Mouse (Mus musculus): Measurements from ENCODE around the gene Slc7a10. TPM values are rescaled to one million over a fixed set of nuclear protein-coding genes. Genes with fewer than 3 reads are reported as not detected.
A peak's percentile ranks its signal among the peaks of the same experiment; 100 is the strongest.

Gene Slc7a10
- polyA plus RNA-seq, 1 experiment from 2014 or later: 6.2 TPM

- Histone ChIP-seq H3K27me3 (no peaks in the 10 kb centered on the region), H3K36me3 (no peaks in the 10 kb centered on the region), H3K4me1 (0 out of 2 replicates have a peak, but pooled peaks cover 4% of the 10 kb centered on the region), H3K9ac (replicated peaks) (no peak overlapping the region), H3K27ac (replicated peaks) (no peak overlapping the region), H3K4me2 (replicated peaks) (no peak overlapping the region), H3K9me3 (no peaks in the 10 kb centered on the region), H3K4me3 (no peak overlapping the region)
- ATAC-seq (replicated peaks): 0 out of 2 replicates have a peak, but pooled peaks have one; percentile 26
- 57% methylated on average over 18 of the region's 18 CpGs for WGBS
Measured at GRCm38 (mm10) chr7:35176412-35177381, 9.5 kb upstream of the Slc7a10 start.

DNA sequence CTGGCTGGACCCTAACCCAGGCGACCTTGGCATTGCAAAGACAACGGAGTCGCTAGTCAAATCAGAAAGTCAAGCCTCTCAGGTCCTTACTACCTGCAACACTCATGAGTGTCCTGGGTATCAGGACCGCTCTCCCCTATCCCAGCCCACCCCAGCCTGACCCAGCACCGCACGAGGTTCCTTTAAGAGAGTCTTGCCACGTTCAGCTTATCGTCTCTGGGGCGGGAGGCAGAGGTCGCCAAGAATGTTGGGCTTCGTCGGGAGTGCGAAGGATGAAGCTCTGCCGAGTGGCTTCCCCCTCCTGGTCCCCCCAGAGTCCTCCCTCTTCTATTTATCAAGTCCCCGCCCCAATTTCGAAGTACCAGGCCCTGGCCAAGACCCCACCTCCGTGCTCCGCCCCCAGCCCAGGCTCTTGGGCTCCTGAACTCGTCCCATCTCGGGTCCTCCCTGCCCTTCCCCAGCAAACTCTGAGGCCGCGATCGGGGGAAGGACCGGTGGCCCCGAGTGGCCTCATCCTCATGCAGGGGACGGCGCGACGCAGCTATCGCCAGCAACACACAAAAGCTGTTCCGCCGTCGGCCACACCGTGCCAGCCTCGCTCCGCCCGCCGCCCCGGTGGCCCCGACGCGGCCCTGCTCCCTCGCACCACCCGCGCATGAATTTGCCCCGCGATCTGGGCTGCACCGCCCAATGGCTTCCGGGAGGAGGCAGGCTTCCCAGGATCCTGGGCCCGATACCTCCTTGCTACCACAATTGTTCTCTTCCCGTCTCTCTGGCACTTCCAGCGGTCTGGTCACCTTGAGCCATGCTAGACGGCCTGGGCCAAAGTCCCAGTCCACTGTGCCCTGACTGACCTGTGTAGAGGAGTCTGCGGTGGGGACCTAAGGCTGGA is 1.1 kb upstream of the Slc7a10 start:
- peak; percentile 29; the same call in 1 of the 2 replicates for ATAC-seq (replicated peaks)
- Histone ChIP-seq H3K9ac (replicated peaks) (peak overlapping the region; percentile 37), H3K9me3 (0 out of 2 replicates have a peak, but pooled peaks cover 4% of the 10 kb centered on the region), H3K4me1 (peaks cover 17% of the 10 kb centered on the region), H3K27me3 (peaks cover 33% of the 10 kb centered on the region), H3K4me2 (replicated peaks) (peak overlapping the region; percentile 55), H3K4me3 (peak overlapping the region; percentile 39), H3K27ac (replicated peaks) (no peak overlapping the region), H3K36me3 (no peaks in the 10 kb centered on the region)
- 2% methylated on average over 54 of the region's 54 CpGs for WGBS

GRCm38 (mm10) chr7:35189699-35190098 is 3.5 kb downstream of the Slc7a10 start:
- H3K4me1 ChIP-seq: peaks cover 17% of the 10 kb centered on the region
- no peak for ATAC-seq (replicated peaks)
- no peaks in the 10 kb centered on the region for H3K36me3 ChIP-seq
- H3K9ac ChIP-seq (replicated peaks): no peak overlapping the region
- H3K9me3 ChIP-seq: no peaks in the 10 kb centered on the region
- H3K4me2 ChIP-seq (replicated peaks): no peak overlapping the region
- H3K27me3 ChIP-seq: peaks cover 26% of the 10 kb centered on the region
- H3K27ac ChIP-seq (replicated peaks): no peak overlapping the region
- H3K4me3 ChIP-seq: no peak overlapping the region
- WGBS: 70% methylated on average over 5 of the region's 5 CpGs

GRCm38 (mm10) chr7:35191276-35191675 is 5.1 kb downstream of the Slc7a10 start:
- no peak overlapping the region for H3K27ac ChIP-seq (replicated peaks)
- 3% methylated on average over 2 of the region's 2 CpGs for WGBS
- peaks cover 3% of the 10 kb centered on the region for H3K4me1 ChIP-seq
- no peak overlapping the region for H3K9ac ChIP-seq (replicated peaks)
- no peaks in the 10 kb centered on the region for H3K9me3 ChIP-seq
- peaks cover 10% of the 10 kb centered on the region for H3K27me3 ChIP-seq
- H3K4me2 ChIP-seq (replicated peaks): no peak overlapping the region
- no peak for ATAC-seq (replicated peaks)
- H3K4me3 ChIP-seq: no peak overlapping the region
- no peaks in the 10 kb centered on the region for H3K36me3 ChIP-seq

DNA sequence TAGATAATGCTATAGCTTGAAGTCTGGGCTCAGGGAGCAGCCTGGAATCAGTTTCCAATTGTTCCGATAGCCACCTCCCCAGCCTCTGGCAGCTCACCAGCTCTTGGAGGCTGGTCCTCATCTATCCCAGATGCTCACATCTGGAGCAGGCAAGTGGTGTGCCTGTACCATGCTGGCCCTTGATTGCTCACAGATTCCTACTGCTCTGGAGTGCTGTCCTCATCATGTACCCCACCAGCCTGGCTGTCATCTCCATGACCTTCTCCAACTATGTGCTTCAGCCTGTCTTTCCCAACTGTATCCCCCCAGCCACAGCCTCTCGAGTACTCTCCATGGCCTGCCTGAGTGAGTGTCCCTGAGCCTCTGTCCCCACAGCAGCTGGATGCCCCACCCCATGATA is 10.8 kb downstream of the Slc7a10 start:
- H3K36me3 ChIP-seq: peaks cover 31% of the 10 kb centered on the region
- no peak for ATAC-seq (replicated peaks)
- H3K27ac ChIP-seq (replicated peaks): no peak overlapping the region
- H3K9me3 ChIP-seq: no peaks in the 10 kb centered on the region
- H3K27me3 ChIP-seq: no peaks in the 10 kb centered on the region
- WGBS: 78% methylated on average over 2 of the region's 2 CpGs
- H3K9ac ChIP-seq (replicated peaks): no peak overlapping the region
- H3K4me3 ChIP-seq: no peak overlapping the region
- no peaks in the 10 kb centered on the region for H3K4me1 ChIP-seq
- no peak overlapping the region for H3K4me2 ChIP-seq (replicated peaks)

- Histone ChIP-seq H3K36me3 (peaks cover 52% of the 10 kb centered on the region), H3K4me3 (no peak overlapping the region), H3K27me3 (no peaks in the 10 kb centered on the region), H3K9ac (replicated peaks) (no peak overlapping the region), H3K4me2 (replicated peaks) (no peak overlapping the region), H3K9me3 (no peaks in the 10 kb centered on the region), H3K4me1 (no peaks in the 10 kb centered on the region), H3K27ac (replicated peaks) (no peak overlapping the region)
- no peak for ATAC-seq (replicated peaks)
- WGBS: 91% methylated on average over 12 of the region's 12 CpGs
Measured at GRCm38 (mm10) chr7:35198981-35199754, 13.0 kb downstream of the Slc7a10 start.

GRCm38 (mm10) chr7:35199755-35200154 is 13.6 kb downstream of the Slc7a10 start:
- H3K27ac ChIP-seq (replicated peaks): no peak overlapping the region
- no peaks in the 10 kb centered on the region for H3K9me3 ChIP-seq
- no peaks in the 10 kb centered on the region for H3K4me1 ChIP-seq
- H3K9ac ChIP-seq (replicated peaks): no peak overlapping the region
- no peak overlapping the region for H3K4me3 ChIP-seq
- peaks cover 57% of the 10 kb centered on the region for H3K36me3 ChIP-seq
- no peaks in the 10 kb centered on the region for H3K27me3 ChIP-seq
- H3K4me2 ChIP-seq (replicated peaks): no peak overlapping the region
- ATAC-seq (replicated peaks): no peak

GRCm38 (mm10) chr7:35211791-35212190 is 25.6 kb downstream of the Slc7a10 start:
- Histone ChIP-seq H3K9ac (replicated peaks) (no peak overlapping the region), H3K27me3 (no peaks in the 10 kb centered on the region), H3K27ac (replicated peaks) (no peak overlapping the region), H3K4me3 (no peak overlapping the region), H3K4me2 (replicated peaks) (no peak overlapping the region), H3K4me1 (peaks cover 22% of the 10 kb centered on the region), H3K36me3 (peaks cover 41% of the 10 kb centered on the region), H3K9me3 (no peaks in the 10 kb centered on the region)
- no peak for ATAC-seq (replicated peaks)
- 92% methylated on average over 4 of the region's 4 CpGs for WGBS

- Histone ChIP-seq H3K4me3 (peak overlapping the region; percentile 90), H3K9ac (replicated peaks) (peak overlapping the region; percentile 97), H3K27me3 (no peaks in the 10 kb centered on the region), H3K27ac (replicated peaks) (peak overlapping the region; percentile 91), H3K9me3 (no peaks in the 10 kb centered on the region), H3K4me2 (replicated peaks) (peak overlapping the region; percentile 77), H3K36me3 (peaks cover 19% of the 10 kb centered on the region), H3K4me1 (peaks cover 22% of the 10 kb centered on the region)
- ATAC-seq (replicated peaks): peak; percentile 51
- WGBS: under 1% methylated on average over 54 of the region's 79 CpGs
Measured at GRCm38 (mm10) chr7:35214442-35215222, 28.4 kb downstream of the Slc7a10 start.

- peaks cover 13% of the 10 kb centered on the region for H3K36me3 ChIP-seq
- H3K4me2 ChIP-seq (replicated peaks): peak within 1 kb of the TSS; percentile 77
- H3K9me3 ChIP-seq: no peaks in the 10 kb centered on the region
- H3K27ac ChIP-seq (replicated peaks): peak within 1 kb of the TSS; percentile 91
- peak within 1 kb of the TSS; percentile 90 for H3K4me3 ChIP-seq
- WGBS: 1% methylated on average over 52 of the region's 53 CpGs
- peaks cover 22% of the 10 kb centered on the region for H3K4me1 ChIP-seq
- H3K9ac ChIP-seq (replicated peaks): peak within 1 kb of the TSS; percentile 97
- H3K27me3 ChIP-seq: no peaks in the 10 kb centered on the region
- ATAC-seq (replicated peaks): peak; percentile 85
Measured at GRCm38 (mm10) chr7:35215225-35215624, 29.0 kb downstream of the Slc7a10 start, which contains the start of gene Lrp3. Lrp3 (minus strand) TSS chr7:35215498.

- WGBS: 33% methylated on average over 5 of the region's 5 CpGs
- peak overlapping the region; percentile 90 for H3K4me3 ChIP-seq
- peak overlapping the region; percentile 77 for H3K4me2 ChIP-seq (replicated peaks)
- peak overlapping the region; percentile 97 for H3K9ac ChIP-seq (replicated peaks)
- H3K9me3 ChIP-seq: no peaks in the 10 kb centered on the region
- H3K27me3 ChIP-seq: no peaks in the 10 kb centered on the region
- H3K4me1 ChIP-seq: peaks cover 22% of the 10 kb centered on the region
- peaks cover 8% of the 10 kb centered on the region for H3K36me3 ChIP-seq
- peak; percentile 6; the same call in 1 of the 2 replicates for ATAC-seq (replicated peaks)
- H3K27ac ChIP-seq (replicated peaks): peak overlapping the region; percentile 91
Measured at GRCm38 (mm10) chr7:35215731-35216130, 29.5 kb downstream of the Slc7a10 start.
